ENCODE assay signal across 21 mouse cellular contexts in the genomic region with DNA sequence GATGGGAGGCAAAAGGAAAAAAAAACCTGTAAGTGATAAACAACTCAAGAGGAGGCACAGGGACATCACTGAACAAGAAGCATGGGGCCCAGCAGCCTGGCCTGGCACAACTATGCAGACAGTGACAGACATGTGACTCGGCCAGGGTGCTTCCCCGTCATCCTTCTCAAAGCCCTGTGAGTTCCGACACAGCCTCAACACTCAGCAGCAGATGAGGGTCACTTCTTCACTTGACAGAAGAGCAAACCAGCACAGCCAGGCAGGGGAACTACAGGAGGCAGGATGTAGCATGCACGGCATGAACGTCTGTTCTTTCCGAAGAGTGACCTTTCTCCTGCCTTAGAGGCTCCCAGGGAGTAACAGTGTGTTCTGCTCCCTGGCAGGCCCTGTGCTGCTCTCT.
DNase-seq lines count a peak whose midpoint lies in the region; ATAC-seq and TF ChIP-seq lines count a peak whose summit lies in the region.
"Had no signal": no experiment of that assay in that cellular context is flagged by ENCODE, and none has a peak within 500 bp of the region (broad histone marks: within the 10 kb centered on the region; RNA-seq: fewer than 3 reads in every experiment).

No protein-coding gene starts in this region.

- no peaks in the 10 kb centered on the region for H3K9me3 ChIP-seq in hindbrain, embryonic 10.5 days
- no peaks in the 10 kb centered on the region for H3K9me3 ChIP-seq in hindbrain, embryonic 16.5 days (ENCODE audit: control insufficient read depth, low read length)
- no peaks in the 10 kb centered on the region for H3K9me3 ChIP-seq in midbrain, embryonic 10.5 days (replicated peaks)
- no peaks in the 10 kb centered on the region for H3K9me3 ChIP-seq in midbrain, embryonic 15.5 days
- no peaks in the 10 kb centered on the region for H3K9me3 ChIP-seq in CH12.LX (replicated peaks; ENCODE audit: low read length)
- no peaks in the 10 kb centered on the region for H3K9me3 ChIP-seq in intestine, embryonic 16.5 days (ENCODE audit: control insufficient read depth, low read length)
- H3K9me3 ChIP-seq: embryonic facial prominence, embryonic 12.5 days; forebrain, embryonic 12.5 days; heart, embryonic 15.5 days had no signal

- WGBS in hindbrain, embryonic 10.5 days: 70% methylated on average over 6 of the region's 6 CpGs
- 87% methylated on average over 6 of the region's 6 CpGs for WGBS in hindbrain, embryonic 16.5 days
- 77% methylated on average over 6 of the region's 6 CpGs for WGBS in midbrain, embryonic 10.5 days
- WGBS in midbrain, embryonic 15.5 days: 80% methylated on average over 6 of the region's 6 CpGs
- 56% methylated on average over 6 of the region's 6 CpGs for WGBS in intestine, embryonic 16.5 days

- no peak for TF ChIP-seq RAD21 in CH12.LX (IDR thresholded peaks at IDR 0.05; ENCODE audit: low read depth, low read length)

- no peaks in the 10 kb centered on the region for H3K79me2 ChIP-seq in CH12.LX (replicated peaks; ENCODE audit: control insufficient read depth, extremely low read depth, insufficient read depth, poor library complexity, severe bottlenecking)

- H3K4me1 ChIP-seq in hindbrain, embryonic 10.5 days (replicated peaks): peaks cover 65% of the 10 kb centered on the region
- peaks cover 2% of the 10 kb centered on the region for H3K4me1 ChIP-seq in hindbrain, embryonic 16.5 days (ENCODE audit: control insufficient read depth, insufficient read depth, low read depth, low read length)
- peaks cover 71% of the 10 kb centered on the region for H3K4me1 ChIP-seq in midbrain, embryonic 10.5 days
- peaks cover 11% of the 10 kb centered on the region for H3K4me1 ChIP-seq in midbrain, embryonic 15.5 days
- peaks cover 62 to 92% of the 10 kb centered on the region in 2 experiments for H3K4me1 ChIP-seq in CH12.LX (ENCODE audit: control insufficient read depth in 1 of 2, insufficient read depth in 2 of 2)
- peaks cover 17% of the 10 kb centered on the region for H3K4me1 ChIP-seq in intestine, embryonic 16.5 days (ENCODE audit: control insufficient read depth, insufficient read depth, low read length)

- dilution Hi-C loops in CH12.LX (cut with MboI; ENCODE audit: extremely low pct_ligation_motif_present, extremely low pct_unique_long_range_greater_than_20kb, low sequenced_read_pairs): no loop called here

- peak overlapping the region; percentile 70 for H3K27ac ChIP-seq in hindbrain, embryonic 10.5 days
- no peak overlapping the region for H3K27ac ChIP-seq in hindbrain, embryonic 16.5 days (ENCODE audit: low read depth, low read length)
- H3K27ac ChIP-seq in midbrain, embryonic 10.5 days (replicated peaks): peak overlapping the region; percentile 52; the same call in 1 of the 2 replicates
- H3K27ac ChIP-seq in midbrain, embryonic 15.5 days: no peak overlapping the region
- H3K27ac ChIP-seq in CH12.LX (ENCODE audit: insufficient read depth, low read depth): peak overlapping the region; percentile 71
- H3K27ac ChIP-seq in intestine, embryonic 16.5 days (ENCODE audit: low read length): peak overlapping the region; percentile 25; the same call in 1 of the 2 replicates
- H3K27ac ChIP-seq: embryonic facial prominence, embryonic 12.5 days; forebrain, embryonic 12.5 days; heart, embryonic 15.5 days; hindbrain, embryonic 14.5 days had no signal

- ATAC-seq in hindbrain, embryonic 16.5 days: no peak
- no peak for ATAC-seq in midbrain, embryonic 15.5 days (replicated peaks)
- no peak for ATAC-seq in intestine, embryonic 16.5 days
- ATAC-seq: CD4-positive, CD25-positive, alpha-beta regulatory T cell, adult 4 months; forebrain, postnatal 0 days had no signal

- in situ Hi-C loops in CH12.LX (cut with MboI; ENCODE audit: low pct_ligation_motif_present, low pct_unique_long_range_greater_than_20kb, low sequenced_read_pairs): no loop called here

- no peaks in the 10 kb centered on the region for H3K36me3 ChIP-seq in hindbrain, embryonic 10.5 days
- no peaks in the 10 kb centered on the region for H3K36me3 ChIP-seq in hindbrain, embryonic 16.5 days (ENCODE audit: control insufficient read depth, insufficient read depth, low read length)
- no peaks in the 10 kb centered on the region for H3K36me3 ChIP-seq in midbrain, embryonic 10.5 days
- H3K36me3 ChIP-seq in midbrain, embryonic 15.5 days (replicated peaks): no peaks in the 10 kb centered on the region
- no peaks in the 10 kb centered on the region for H3K36me3 ChIP-seq in CH12.LX (replicated peaks in 1 of 2; ENCODE audit: control insufficient read depth in 1 of 2, insufficient read depth in 1 of 2, low read length in 1 of 2)
- no peaks in the 10 kb centered on the region for H3K36me3 ChIP-seq in intestine, embryonic 16.5 days (ENCODE audit: control insufficient read depth, insufficient read depth, low read length)
- H3K36me3 ChIP-seq: embryonic facial prominence, embryonic 12.5 days; forebrain, embryonic 12.5 days; heart, embryonic 15.5 days had no signal

- H3K4me3 ChIP-seq in hindbrain, embryonic 10.5 days: no peak overlapping the region
- no peak overlapping the region for H3K4me3 ChIP-seq in hindbrain, embryonic 16.5 days (ENCODE audit: low read length)
- H3K4me3 ChIP-seq in midbrain, embryonic 10.5 days: no peak overlapping the region
- H3K4me3 ChIP-seq in midbrain, embryonic 15.5 days: no peak overlapping the region
- no peak overlapping the region for H3K4me3 ChIP-seq in CH12.LX (replicated peaks in 1 of 3; ENCODE audit: low read depth in 2 of 3, low read length in 2 of 3, poor library complexity in 1 of 3)
- H3K4me3 ChIP-seq in intestine, embryonic 16.5 days (ENCODE audit: low read length): no peak overlapping the region
- H3K4me3 ChIP-seq: embryonic facial prominence, embryonic 12.5 days; forebrain, embryonic 12.5 days; heart, embryonic 15.5 days had no signal

- no peak for TF ChIP-seq CTCF in CH12.LX (conservative IDR thresholded peaks at IDR 0.05 in 1 of 2, IDR thresholded peaks at IDR 0.05 in 1 of 2; ENCODE audit: low read depth in 2 of 2, low read length in 2 of 2)

- TF ChIP-seq POLR2A in CH12.LX (IDR thresholded peaks at IDR 0.05; ENCODE audit: low read depth, low read length): peak; percentile 55

- 0 out of 2 replicates have a peak, but pooled peaks cover 3% of the 10 kb centered on the region for H3K27me3 ChIP-seq in hindbrain, embryonic 10.5 days (ENCODE audit: insufficient read depth, poor library complexity, severe bottlenecking)
- H3K27me3 ChIP-seq in hindbrain, embryonic 16.5 days (replicated peaks; ENCODE audit: control insufficient read depth, insufficient read depth, low read length): no peaks in the 10 kb centered on the region
- H3K27me3 ChIP-seq in midbrain, embryonic 10.5 days (ENCODE audit: low read depth, poor library complexity, severe bottlenecking): peaks cover 11% of the 10 kb centered on the region; the same call in 1 of the 2 replicates
- no peaks in the 10 kb centered on the region for H3K27me3 ChIP-seq in midbrain, embryonic 15.5 days (replicated peaks)
- H3K27me3 ChIP-seq in CH12.LX (replicated peaks): no peaks in the 10 kb centered on the region
- no peaks in the 10 kb centered on the region for H3K27me3 ChIP-seq in intestine, embryonic 16.5 days (replicated peaks; ENCODE audit: control insufficient read depth, insufficient read depth, low read length)
- H3K27me3 ChIP-seq: embryonic facial prominence, embryonic 12.5 days; forebrain, embryonic 12.5 days; heart, embryonic 15.5 days had no signal

- no peak overlapping the region for H3K4me2 ChIP-seq in hindbrain, embryonic 16.5 days (ENCODE audit: low read length)
- H3K4me2 ChIP-seq in midbrain, embryonic 15.5 days: no peak overlapping the region
- no peak overlapping the region for H3K4me2 ChIP-seq in CH12.LX (ENCODE audit: insufficient read depth, low read depth, poor library complexity, severe bottlenecking)
- no peak overlapping the region for H3K4me2 ChIP-seq in intestine, embryonic 16.5 days (ENCODE audit: low read depth, low read length)
- H3K4me2 ChIP-seq: embryonic facial prominence, embryonic 12.5 days; forebrain, embryonic 12.5 days; heart, embryonic 15.5 days; hindbrain, embryonic 14.5 days had no signal

- H3K9ac ChIP-seq in hindbrain, embryonic 16.5 days (ENCODE audit: low read depth, low read length): no peak overlapping the region
- no peak overlapping the region for H3K9ac ChIP-seq in midbrain, embryonic 15.5 days
- H3K9ac ChIP-seq in CH12.LX (ENCODE audit: insufficient read depth, low read depth): no peak overlapping the region
- H3K9ac ChIP-seq in intestine, embryonic 16.5 days (ENCODE audit: low read depth, low read length): no peak overlapping the region
- H3K9ac ChIP-seq: embryonic facial prominence, embryonic 12.5 days; forebrain, embryonic 12.5 days; forebrain, postnatal 0 days; heart, embryonic 15.5 days; hindbrain, embryonic 14.5 days had no signal

- no peak for DNase-seq in hindbrain, embryonic 10.5 days (ENCODE audit: low spot score)
- no peak for DNase-seq in midbrain, embryonic 10.5 days (ENCODE audit: low spot score)
- peak; percentile 89 for DNase-seq in CH12.LX (ENCODE audit: extremely low read depth)
- no peak for DNase-seq in thymus, postnatal 10 days (ENCODE audit: low spot score in 2 of 2)
- DNase-seq: adrenal gland, postnatal 10 days; cerebellum, adult 11 months; cerebellum, adult 8-10 months; cerebellum, postnatal 14 days; embryo, embryonic 11 days; forebrain, postnatal 0 days; gastrocnemius, postnatal 25 days; heart, adult 11 months; heart, postnatal 14 days had no signal

- peak; percentile 42; the same call in 1 of the 2 replicates for TF ChIP-seq EP300 in CH12.LX (IDR thresholded peaks at IDR 0.05; ENCODE audit: low read length)

TF ChIP-seq in CH12.LX, 34 proteins besides CTCF, POLR2A, EP300 and RAD21 (continues in another document):
- TF ChIP-seq JUN (IDR thresholded peaks at IDR 0.05; ENCODE audit: insufficient read depth, low read depth, low read length): no peak
- no peak; the same call in 1 of the 2 replicates for TF ChIP-seq HCFC1 (IDR thresholded peaks at IDR 0.05; ENCODE audit: low read depth, low read length)
- no peak for TF ChIP-seq SMC3 (IDR thresholded peaks at IDR 0.05; ENCODE audit: low read depth, low read length)
- no peak; the same call in 1 of the 2 replicates for TF ChIP-seq ETS1 (conservative IDR thresholded peaks at IDR 0.05; ENCODE audit: low read depth, low read length)
- TF ChIP-seq MXI1 (IDR thresholded peaks at IDR 0.05; ENCODE audit: low read depth, low read length): peak; percentile 50; the same call in 1 of the 2 replicates
- TF ChIP-seq MEF2A (IDR thresholded peaks at IDR 0.05; ENCODE audit: borderline replicate concordance, low read depth, low read length): peak; percentile 80
- 0 out of 2 replicates have a peak, but pooled peaks have one; percentile 29 for TF ChIP-seq MAFK (IDR thresholded peaks at IDR 0.05; ENCODE audit: insufficient replicate concordance, low read length)
- peak; percentile 29; the same call in 1 of the 2 replicates for TF ChIP-seq SIN3A (IDR thresholded peaks at IDR 0.05; ENCODE audit: low read length)
- TF ChIP-seq ELF1 (IDR thresholded peaks at IDR 0.05; ENCODE audit: low read depth, low read length): peak; percentile 38; the same call in 1 of the 2 replicates
- TF ChIP-seq ZNF384 (IDR thresholded peaks at IDR 0.05; ENCODE audit: low read depth, low read length): peak; percentile 4; the same call in 1 of the 2 replicates
- peak; percentile 57; the same call in 1 of the 2 replicates for TF ChIP-seq MAZ (IDR thresholded peaks at IDR 0.05; ENCODE audit: low read depth, low read length)
- TF ChIP-seq UBTF (IDR thresholded peaks at IDR 0.05; ENCODE audit: low read depth, low read length): peak; percentile 75

Comparison
In these comparisons a context has a peak if more than half of its experiments do, and no peak if none do; other contexts are left out.
1. H3K27ac ChIP-seq: peak in hindbrain, embryonic 10.5 days (single experiment), midbrain, embryonic 10.5 days (single experiment), CH12.LX (single experiment) and intestine, embryonic 16.5 days (single experiment); none in hindbrain, embryonic 16.5 days (single experiment) and midbrain, embryonic 15.5 days (single experiment).